Mouse (Mus musculus) embryo, embryonic 10 days (tissue): ENCODE data around the gene Uspl1.

ENCODE experiments used
- DNase-seq: peaks from one replicate; pipeline ENCODE4 v3.0.0-alpha.2; 2015; ENCODE audit warnings: low spot score

The Uspl1 gene

DNA sequence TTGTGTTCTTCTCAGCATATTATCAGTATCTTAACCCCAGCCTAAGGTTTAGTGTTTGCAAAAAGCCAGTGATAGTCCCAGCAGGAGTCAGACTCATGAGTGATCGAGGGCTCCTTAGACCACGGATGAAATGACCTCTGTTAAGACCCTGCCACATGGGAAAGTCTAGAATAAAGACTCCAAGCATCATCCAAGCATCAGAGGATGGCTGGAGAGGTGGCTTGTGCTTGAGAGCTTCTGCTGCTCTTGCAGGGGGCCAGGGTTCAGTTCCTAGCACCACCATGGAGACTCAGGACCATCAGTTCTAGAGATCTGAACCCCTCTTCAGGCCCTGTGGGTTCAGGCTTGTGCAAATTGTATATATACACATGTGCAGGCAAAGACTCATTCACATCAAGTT is 16.1 kb upstream of the Uspl1 start:
- DNase-seq, result no peak

DNA sequence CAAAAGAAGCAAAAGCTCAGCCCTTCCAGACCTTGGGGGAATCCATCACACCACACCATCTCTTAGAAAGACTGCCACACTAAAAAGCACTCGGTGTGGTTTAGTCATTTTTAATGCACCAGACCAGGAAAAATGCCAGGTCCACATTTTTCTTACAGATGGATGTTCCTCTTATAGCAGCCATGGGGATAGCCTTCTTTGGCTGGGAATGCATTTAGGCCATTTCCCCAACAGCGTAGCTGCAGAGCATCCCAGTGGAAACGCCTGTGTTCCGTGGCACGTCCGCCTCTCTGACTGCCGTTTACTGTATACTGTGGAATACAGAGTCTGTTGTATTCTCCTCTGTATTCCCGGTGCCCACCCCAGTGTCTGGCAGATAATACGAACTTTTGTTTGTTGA is 15.3 kb upstream of the Uspl1 start:
- DNase-seq, result no peak

GRCm38 (mm10) chr5:149170841-149171588 is 13.1 kb upstream of the Uspl1 start:
- DNase-seq, result no peak

- no peak for DNase-seq
Measured at GRCm38 (mm10) chr5:149172246-149172645, 11.9 kb upstream of the Uspl1 start.

- no peak for DNase-seq
Measured at GRCm38 (mm10) chr5:149174527-149174926, 9.6 kb upstream of the Uspl1 start.

GRCm38 (mm10) chr5:149175736-149176135 is 8.4 kb upstream of the Uspl1 start:
- DNase-seq, result no peak

DNA sequence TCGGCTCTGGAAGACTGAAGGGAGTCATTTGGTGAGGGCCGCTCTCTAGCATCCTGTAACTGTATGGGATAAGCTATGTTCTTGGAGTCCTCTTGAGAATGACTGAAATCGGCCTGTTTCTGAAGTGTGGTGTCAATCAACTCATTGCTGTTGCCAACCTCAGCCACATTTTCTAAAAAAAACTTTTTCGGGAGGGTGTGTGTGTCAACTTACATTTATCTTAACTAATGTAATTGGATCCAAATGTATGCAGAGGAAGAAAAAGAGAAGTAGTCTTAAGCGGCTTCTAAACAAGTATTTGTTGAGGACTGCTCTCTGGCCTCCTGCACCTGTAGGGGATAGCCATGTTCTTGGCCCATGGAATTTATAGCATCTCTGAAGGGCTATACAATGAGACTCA is 6.1 kb upstream of the Uspl1 start:
- no peak for DNase-seq

DNA sequence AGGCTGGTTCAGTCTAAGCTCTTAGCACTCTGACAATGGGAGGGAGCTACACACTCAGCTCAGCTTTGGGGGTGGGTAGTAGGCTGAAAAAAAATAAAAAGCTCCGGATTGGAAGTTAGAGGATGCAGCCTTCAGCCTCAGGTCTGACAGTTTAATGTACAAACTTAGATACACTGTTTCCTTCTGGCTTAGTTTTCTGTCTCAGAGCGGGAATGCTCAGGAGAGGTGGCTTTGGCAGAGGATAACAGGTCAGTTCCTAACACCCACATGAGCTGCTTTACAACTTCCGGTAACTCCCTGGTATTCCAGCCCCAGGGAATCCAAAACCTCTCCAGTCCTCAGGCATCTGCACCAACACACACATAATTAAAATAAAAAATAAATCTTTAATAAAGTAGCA is 4.3 kb upstream of the Uspl1 start:
- DNase-seq, result no peak

DNA sequence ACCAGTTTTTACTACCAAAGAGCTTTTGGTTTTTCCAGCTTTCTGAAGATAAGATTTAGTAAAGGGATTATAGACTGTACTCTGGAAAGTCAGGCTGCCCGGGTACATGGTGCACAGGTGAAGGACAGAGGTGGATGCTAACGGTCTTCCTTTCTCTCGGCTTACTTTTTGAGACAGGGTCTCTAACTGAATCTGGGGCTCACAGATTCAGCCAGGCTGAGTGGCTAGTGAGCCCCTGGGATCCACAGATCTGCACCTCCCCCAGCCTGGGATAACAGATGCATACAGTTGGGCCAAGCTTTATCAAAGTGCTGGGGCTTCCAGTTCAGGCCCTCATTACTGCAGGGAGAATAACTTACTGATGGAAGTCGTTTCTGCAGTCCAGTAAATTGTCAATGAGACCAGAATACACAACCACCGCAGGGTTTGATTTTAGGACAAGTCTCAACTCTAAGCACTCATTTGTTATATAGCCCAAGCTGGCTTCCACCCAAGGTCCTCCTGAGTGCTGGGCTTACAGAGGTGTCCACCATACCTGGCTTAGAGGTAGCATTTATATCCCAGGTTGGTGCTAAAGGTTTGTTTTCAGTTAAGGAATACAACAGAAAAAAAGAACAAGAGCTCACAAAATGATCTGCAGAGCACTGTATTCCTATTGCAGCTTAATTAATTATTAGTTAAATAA is 1.8 kb upstream of the Uspl1 start:
- DNase-seq, result no peak

DNA sequence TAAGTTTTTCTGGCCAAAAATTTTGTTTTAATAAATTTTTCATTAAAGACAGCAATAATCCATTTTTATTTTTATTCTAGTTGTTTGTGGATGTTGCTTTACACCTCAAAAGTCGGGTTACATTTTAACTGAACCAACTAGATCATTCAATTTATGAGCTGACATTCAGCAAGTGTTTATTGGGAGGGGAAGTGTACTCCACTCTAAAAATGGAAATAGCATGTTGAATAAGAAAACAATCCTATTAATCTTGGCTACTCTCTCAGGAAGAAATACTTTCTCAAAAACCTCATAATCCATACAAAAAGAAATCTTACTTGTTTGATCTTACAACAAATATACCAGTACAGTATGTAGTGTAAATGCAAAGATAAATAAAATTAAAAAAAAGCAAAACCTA is 1.0 kb upstream of the Uspl1 start:
- DNase-seq, result no peak

DNA sequence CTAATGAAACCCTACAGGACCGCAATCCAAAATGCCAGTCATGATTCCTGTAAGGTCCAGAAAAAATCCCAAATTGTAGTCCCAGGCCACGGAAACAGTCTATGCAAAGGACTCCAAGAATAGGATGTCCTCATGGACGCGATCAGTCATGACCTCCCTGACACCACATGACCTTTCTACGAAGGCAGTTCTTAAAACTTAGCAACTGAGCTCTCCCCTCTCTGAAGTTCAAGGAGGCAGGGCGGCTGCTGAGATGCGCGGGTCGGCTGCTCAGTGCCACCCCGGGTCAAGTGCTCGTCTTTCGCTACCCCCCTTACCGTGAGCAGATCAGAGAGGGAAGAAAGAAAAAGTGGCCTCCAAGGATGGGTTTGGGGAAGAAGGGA is 438 bp upstream of the Uspl1 start:
- DNase-seq, result peak; percentile 88

- peak; percentile 24 for DNase-seq
Measured at GRCm38 (mm10) chr5:149184844-149185186, 665 bp downstream of the Uspl1 start.

- no peak for DNase-seq
Measured at GRCm38 (mm10) chr5:149185806-149186205, 1.7 kb downstream of the Uspl1 start.

GRCm38 (mm10) chr5:149190160-149190559 is 6.0 kb downstream of the Uspl1 start:
- no peak for DNase-seq

- peak; percentile 71 for DNase-seq
Measured at GRCm38 (mm10) chr5:149196611-149197010, 12.5 kb downstream of the Uspl1 start.

- no peak for DNase-seq
Measured at GRCm38 (mm10) chr5:149198782-149199181, 14.6 kb downstream of the Uspl1 start.

DNA sequence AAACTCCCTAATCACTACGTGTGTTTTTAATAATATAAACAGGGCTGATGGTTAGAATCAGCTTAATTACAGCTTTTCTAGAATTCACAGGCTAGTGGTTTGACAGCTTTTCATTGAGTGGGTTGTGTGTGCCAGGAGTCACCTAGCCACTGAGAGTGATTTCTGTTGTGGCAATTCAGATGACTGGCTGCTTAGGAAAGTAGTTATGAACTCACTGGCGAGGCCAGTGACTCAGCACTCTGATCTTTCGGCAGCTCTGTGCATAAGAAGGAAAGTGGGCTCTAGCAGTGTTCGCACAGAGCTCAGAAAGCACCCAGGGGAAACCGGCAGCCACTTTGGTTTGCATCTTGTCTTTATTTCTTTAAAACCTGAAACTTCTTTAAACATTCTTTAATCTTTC is 18.8 kb downstream of the Uspl1 start:
- DNase-seq, result no peak

DNA sequence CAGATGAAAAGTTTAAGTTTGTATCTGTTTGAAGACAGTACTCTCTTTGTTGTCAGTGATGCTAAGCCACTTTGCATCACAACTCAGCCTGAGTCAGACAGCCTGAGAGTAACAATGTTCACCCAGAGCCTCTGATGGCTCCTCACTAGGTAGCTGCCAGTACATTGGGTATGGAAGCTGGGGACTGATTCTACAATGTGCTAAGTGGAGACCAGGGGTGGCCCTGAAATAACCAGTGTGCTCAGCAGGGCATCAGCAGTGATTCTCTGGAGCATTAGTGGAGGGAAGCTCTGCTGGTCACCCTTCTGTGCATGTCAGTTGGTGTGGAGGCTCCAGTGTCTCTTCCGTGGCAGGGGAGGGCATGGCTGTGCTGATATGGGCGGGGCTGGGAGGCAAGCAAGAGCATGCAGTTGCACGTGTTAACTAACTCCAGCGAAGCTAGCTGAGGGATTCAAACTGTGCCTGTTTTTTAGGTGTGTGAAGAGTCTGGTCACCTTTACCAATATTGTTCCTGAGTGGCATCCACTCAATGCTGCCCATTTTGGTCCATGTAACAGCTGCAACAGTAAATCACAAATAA is 19.7 kb downstream of the Uspl1 start:
- DNase-seq, result no peak

DNA sequence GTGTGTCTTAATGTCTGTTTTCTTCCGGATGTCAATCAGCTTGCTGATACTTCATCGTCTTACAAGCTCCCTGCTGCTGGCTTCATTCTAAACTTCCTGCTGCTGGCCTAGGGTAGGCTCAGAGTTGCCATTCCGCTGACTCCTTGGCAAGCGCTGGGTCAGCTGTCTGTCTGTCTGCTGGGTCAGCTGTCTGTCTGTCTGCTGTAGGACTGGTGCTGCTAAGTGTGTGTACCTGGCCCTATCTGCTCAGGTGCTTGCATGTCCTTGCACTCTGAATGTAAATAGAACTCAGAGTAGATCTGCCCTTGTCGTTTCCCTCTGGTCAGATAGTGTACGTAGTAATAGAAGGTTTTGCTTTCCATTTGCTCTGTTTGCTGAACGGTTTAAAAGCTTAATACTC is 20.7 kb downstream of the Uspl1 start:
- no peak for DNase-seq

DNA sequence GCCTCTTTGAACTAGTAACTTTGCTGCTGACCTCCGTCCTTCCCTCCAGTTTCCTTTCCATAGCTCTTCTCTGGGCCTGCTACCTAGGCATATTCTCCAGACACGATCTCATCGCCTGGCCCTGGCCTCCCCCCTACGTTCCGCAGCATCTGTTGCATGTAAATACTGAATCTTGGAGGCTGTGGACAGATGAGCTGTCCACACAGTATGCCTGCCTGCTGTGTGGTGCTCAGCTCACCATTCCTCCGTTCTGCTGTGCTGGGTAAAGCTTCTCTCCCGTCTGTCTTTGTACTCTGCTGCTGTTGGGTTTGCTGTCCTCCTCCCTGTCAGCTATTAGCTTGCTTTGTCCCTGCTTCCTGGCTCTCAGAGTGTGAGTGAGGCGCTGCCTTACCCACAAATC is 21.1 kb downstream of the Uspl1 start:
- no peak for DNase-seq

- DNase-seq, result no peak
Measured at GRCm38 (mm10) chr5:149206286-149206685, 22.1 kb downstream of the Uspl1 start.

GRCm38 (mm10) chr5:149207661-149208060 is 23.5 kb downstream of the Uspl1 start:
- DNase-seq, result no peak

- no peak for DNase-seq
Measured at GRCm38 (mm10) chr5:149208776-149209175, 24.6 kb downstream of the Uspl1 start.

GRCm38 (mm10) chr5:149209328-149209727 is 25.2 kb downstream of the Uspl1 start:
- peak; percentile 83 for DNase-seq
